In genomic region chr5:143253881-143254486, GRCm38 (mm10) we compare ENCODE assay signal across 8 mouse cellular contexts. TPM values are rescaled to one million over a fixed set of nuclear protein-coding genes. Genes with fewer than 3 reads are reported as not detected.
DNase-seq lines count a peak whose midpoint lies in the region; ATAC-seq and TF ChIP-seq lines count a peak whose summit lies in the region.

No protein-coding gene starts in this region.

- peak overlapping the region; percentile 66 for H3K4me2 ChIP-seq in intestine, postnatal 0 days (replicated peaks; ENCODE audit: low read depth)
- peak overlapping the region; percentile 64 for H3K4me2 ChIP-seq in neural tube, embryonic 12.5 days (replicated peaks)

- H3K27me3 ChIP-seq in intestine, postnatal 0 days (replicated peaks; ENCODE audit: control insufficient read depth, insufficient read depth, low read length), result peaks cover 47% of the 10 kb centered on the region
- H3K27me3 ChIP-seq in neural tube, embryonic 12.5 days (replicated peaks), result peaks cover 76% of the 10 kb centered on the region

- H3K9ac ChIP-seq in intestine, postnatal 0 days (ENCODE audit: low read depth, low read length), result no peak overlapping the region
- H3K9ac ChIP-seq in neural tube, embryonic 12.5 days, result 0 out of 2 replicates have a peak overlapping the region, but pooled peaks have one; percentile 17

- intact Hi-C loops in gastrocnemius, postnatal 14 days (cut with DNase I; ENCODE audit: low total_unique reads), result no loop called here

- peak; percentile 16 for DNase-seq in gastrocnemius, postnatal 10 days
- DNase-seq in gastrocnemius, postnatal 14 days, result no peak
- DNase-seq in thymus, postnatal 4 days, result peak; percentile 13
- no peak for DNase-seq in thymus, postnatal 10 days (ENCODE audit: low spot score in 2 of 2)
- no peak for DNase-seq in spleen, postnatal 10 days (ENCODE audit: low spot score in 2 of 2)
- no peak for DNase-seq in thymus, adult 18-20 months

- WGBS in intestine, postnatal 0 days, result 19% methylated on average over 78 of the region's 81 CpGs
- WGBS in neural tube, embryonic 12.5 days, result 4% methylated on average over 81 of the region's 81 CpGs

- H3K27ac ChIP-seq in intestine, postnatal 0 days (ENCODE audit: low read depth, low read length), result no peak overlapping the region
- H3K27ac ChIP-seq in neural tube, embryonic 12.5 days, result no peak overlapping the region

- ATAC-seq in intestine, postnatal 0 days, result 0 out of 2 replicates have a peak, but pooled peaks have one; percentile 17
- no peak for ATAC-seq in neural tube, embryonic 12.5 days (ENCODE audit: low FRiP score, low read depth)

- peaks cover 22% of the 10 kb centered on the region for H3K36me3 ChIP-seq in intestine, postnatal 0 days (ENCODE audit: control insufficient read depth, insufficient read depth)
- H3K36me3 ChIP-seq in neural tube, embryonic 12.5 days, result peaks cover 77% of the 10 kb centered on the region

- no peaks in the 10 kb centered on the region for H3K4me1 ChIP-seq in intestine, postnatal 0 days (replicated peaks; ENCODE audit: control insufficient read depth, insufficient read depth, low read length)
- peaks cover 18% of the 10 kb centered on the region for H3K4me1 ChIP-seq in neural tube, embryonic 12.5 days

- TF ChIP-seq CTCF in intestine, postnatal 0 days (IDR thresholded peaks at IDR 0.05; ENCODE audit: low read depth), result no peak

- H3K4me3 ChIP-seq in intestine, postnatal 0 days (ENCODE audit: low read depth, low read length), result peak overlapping the region; percentile 40
- peak overlapping the region; percentile 31 for H3K4me3 ChIP-seq in neural tube, embryonic 12.5 days

- H3K9me3 ChIP-seq in intestine, postnatal 0 days (ENCODE audit: control insufficient read depth), result peaks cover 6% of the 10 kb centered on the region; the same call in 1 of the 2 replicates
- H3K9me3 ChIP-seq in neural tube, embryonic 12.5 days, result no peaks in the 10 kb centered on the region

RNA-seq across cellular contexts. Expression of gene Zfp316, which starts 15.8 kb away (rescaled TPM):
- 1 to 10 TPM; 4.4 to 4.5 TPM for total RNA-seq in gastrocnemius, postnatal 10 days (2021)
- 1 to 10 TPM; 2.8 to 3.5 TPM for total RNA-seq in gastrocnemius, postnatal 14 days (2021)
- polyA plus RNA-seq in intestine, postnatal 0 days (2015; fragmentation: Nextera tagmentation; extraction: Ambion mirVana), result 0.81 and 0.86 TPM in 2 replicates
- polyA plus RNA-seq in neural tube, embryonic 12.5 days (2016; fragmentation: Nextera tagmentation; extraction: Ambion mirVana), result 17.3 and 17.4 TPM in 2 replicates

RNA-seq across cellular contexts. Expression of gene Zfp12, which starts 19.0 kb away (rescaled TPM):
- 10 to 100 TPM; 10.5 to 11.6 TPM for total RNA-seq in gastrocnemius, postnatal 10 days (2021)
- total RNA-seq in gastrocnemius, postnatal 14 days (2021), result 1 to 10 TPM; 7.0 to 8.6 TPM
- polyA plus RNA-seq in intestine, postnatal 0 days (2015; fragmentation: Nextera tagmentation; extraction: Ambion mirVana), result 2.1 and 2.7 TPM in 2 replicates
- polyA plus RNA-seq in neural tube, embryonic 12.5 days (2016; fragmentation: Nextera tagmentation; extraction: Ambion mirVana), result 28.1 and 29.3 TPM in 2 replicates

RNA-seq across cellular contexts. Expression of gene Spdye4a, which starts 27.3 kb away (rescaled TPM):
- not detected for total RNA-seq in gastrocnemius, postnatal 10 days (2021)
- not detected for total RNA-seq in gastrocnemius, postnatal 14 days (2021)
- polyA plus RNA-seq in intestine, postnatal 0 days (2015; fragmentation: Nextera tagmentation; extraction: Ambion mirVana), result not detected in 2 replicates
- polyA plus RNA-seq in neural tube, embryonic 12.5 days (2016; fragmentation: Nextera tagmentation; extraction: Ambion mirVana), result not detected in 2 replicates

RNA-seq across cellular contexts. Expression of gene Zfp853, which starts 39.4 kb away (rescaled TPM):
- total RNA-seq in gastrocnemius, postnatal 10 days (2021), result under 1 TPM; 0.66 to 0.75 TPM
- under 1 TPM; 0.33 to 0.44 TPM for total RNA-seq in gastrocnemius, postnatal 14 days (2021)
- polyA plus RNA-seq in intestine, postnatal 0 days (2015; fragmentation: Nextera tagmentation; extraction: Ambion mirVana), result not detected in 2 replicates
- 0.13 TPM in 1 of 2 replicates, not detected in the other for polyA plus RNA-seq in neural tube, embryonic 12.5 days (2016; fragmentation: Nextera tagmentation; extraction: Ambion mirVana)

Comparison
In these comparisons a context has a peak if more than half of its experiments do, and no peak if none do; other contexts are left out.
1. DNase-seq: peak in gastrocnemius, postnatal 10 days (single experiment) and thymus, postnatal 4 days (single experiment); none in gastrocnemius, postnatal 14 days (single experiment), thymus, postnatal 10 days (0 of 2), spleen, postnatal 10 days (0 of 2) and thymus, adult 18-20 months (0 of 2).